Mouse (Mus musculus): ENCODE data around the gene Plek. TPM values are rescaled to one million over a fixed set of nuclear protein-coding genes. Genes with fewer than 3 reads are reported as not detected.

The Plek gene
- total RNA-seq, 2 experiments from 2014 or later = 16.0 to 31.0 TPM

DNA sequence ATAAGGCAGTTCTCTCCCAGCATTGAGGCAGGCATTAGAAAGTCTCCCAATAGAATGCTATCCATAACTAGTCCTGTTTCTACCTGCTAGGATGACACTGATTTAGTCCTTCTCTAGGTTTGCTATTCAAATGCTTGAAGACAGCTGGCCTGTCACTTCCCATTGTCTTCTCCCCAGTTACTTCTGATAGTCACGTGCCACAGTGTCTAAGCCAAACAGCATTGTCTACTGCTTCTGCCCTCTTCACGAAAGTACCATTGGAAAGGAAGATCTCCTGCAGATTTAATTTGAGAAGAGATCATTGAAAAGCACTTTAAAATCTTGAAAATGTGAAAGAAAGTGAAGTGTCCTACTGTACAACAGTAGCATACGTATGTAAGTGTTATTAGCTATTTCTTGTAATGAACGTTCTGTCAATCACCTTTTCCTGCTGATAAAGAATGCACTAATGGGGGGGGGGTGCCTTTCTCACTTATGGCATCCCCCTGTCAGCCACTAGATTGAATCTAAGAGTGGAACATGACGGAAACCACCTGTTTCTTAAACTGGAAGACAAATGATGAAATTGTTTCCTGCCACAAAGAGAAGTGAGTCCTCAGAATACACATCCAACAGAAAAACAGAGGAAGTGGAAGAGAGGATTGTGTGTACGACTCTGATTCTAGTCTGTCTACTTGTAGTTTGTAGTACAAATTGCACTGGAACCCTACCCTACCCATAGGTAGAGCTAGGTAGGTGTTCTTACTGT, 95.9 kb downstream of the Plek start:
- no peak for ATAC-seq (replicated peaks; ENCODE audit: low FRiP score, poor library complexity, severe bottlenecking)

DNA sequence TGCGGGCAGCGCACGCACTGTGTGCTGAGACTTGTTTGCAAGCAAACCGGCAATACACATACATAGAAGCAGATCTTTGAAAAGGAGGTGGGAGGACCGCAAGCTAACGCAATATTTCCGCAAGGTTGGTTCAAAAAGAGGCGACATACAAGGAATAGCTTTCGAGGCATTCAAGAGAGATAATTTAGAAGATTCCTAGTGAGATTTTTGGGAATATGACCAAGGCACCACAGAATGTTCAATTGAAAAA, 100.5 kb downstream of the Plek start:
- peak; percentile 30 for ATAC-seq (replicated peaks; ENCODE audit: low FRiP score, poor library complexity, severe bottlenecking)

DNA sequence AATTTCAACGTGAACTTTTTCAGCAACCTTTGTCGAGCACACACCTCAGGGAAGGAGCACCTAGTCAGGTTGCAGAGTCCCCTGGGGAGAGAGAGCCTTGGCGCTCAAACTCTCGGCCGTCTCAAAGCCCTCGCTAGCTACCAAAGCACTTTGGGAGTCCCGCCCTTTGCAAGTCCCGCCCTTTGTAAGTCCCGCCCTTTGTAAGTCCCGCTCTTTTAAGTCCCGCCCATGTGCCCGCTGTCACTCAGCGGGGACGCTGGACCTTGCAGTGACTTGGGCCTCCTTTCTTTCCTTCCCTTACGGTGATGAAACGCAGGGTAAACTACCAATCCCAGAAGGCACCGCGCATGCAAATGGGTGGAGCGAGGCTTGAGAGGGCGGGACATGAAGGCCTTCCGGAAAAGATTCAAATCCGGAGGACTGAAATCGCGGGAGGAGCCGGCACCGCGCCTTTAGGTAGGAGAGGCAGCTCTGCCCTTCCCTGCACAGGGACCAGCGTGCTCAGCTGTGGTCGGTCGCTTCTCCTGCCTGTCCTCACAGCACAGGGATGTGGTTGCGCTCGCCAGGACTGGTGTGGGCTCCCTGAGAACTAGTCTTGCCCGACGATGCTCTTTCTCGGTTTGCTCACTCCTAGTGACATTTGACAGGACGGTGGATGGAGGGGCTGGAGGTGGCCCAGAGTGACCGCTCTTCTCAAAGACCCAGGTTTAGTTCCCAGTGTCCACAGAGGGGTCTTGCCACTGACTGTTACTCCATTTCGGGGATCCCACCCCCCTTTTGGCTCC, 101.0 kb downstream of the Plek start, which contains the start of gene Fbxo48:
Fbxo48 (plus strand) TSS at position 400 of the 785 bp plus-strand sequence.
- peak; percentile 89 for ATAC-seq (replicated peaks; ENCODE audit: low FRiP score, poor library complexity, severe bottlenecking)

DNA sequence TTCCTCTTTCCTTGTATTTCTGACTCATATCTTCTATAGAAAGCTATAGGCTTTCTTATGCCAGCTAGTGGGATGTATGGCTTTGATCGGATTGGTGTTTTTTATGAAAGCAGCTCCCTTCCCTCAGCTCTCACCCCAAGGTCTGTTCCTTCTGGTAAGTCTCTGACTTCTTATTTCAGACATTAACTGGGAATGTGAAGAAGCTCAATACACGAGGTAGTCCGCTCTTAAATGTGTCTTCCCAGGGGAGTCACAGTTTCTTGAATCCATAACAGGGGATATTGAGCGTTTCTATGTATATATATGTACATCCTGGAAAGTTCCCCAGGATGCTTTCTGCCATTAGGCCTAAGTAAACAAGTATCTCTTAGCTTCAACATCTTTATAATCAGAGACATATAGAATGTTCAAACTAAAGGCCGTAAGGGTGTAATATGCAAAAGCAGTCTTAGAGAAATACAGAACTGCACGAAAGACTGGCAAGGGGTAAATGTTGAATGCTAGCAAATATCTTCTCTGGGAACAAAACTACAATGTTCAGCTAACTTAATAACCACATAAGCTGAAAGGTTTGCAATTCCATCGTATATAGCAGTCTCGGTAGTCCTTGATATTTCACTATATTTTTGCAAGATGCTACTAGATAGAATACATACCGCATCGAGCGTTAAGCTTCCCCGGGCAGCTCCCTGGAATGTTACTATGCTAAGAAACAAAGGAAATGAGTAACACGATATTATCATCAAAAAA, 101.8 kb downstream of the Plek start:
- ATAC-seq (replicated peaks; ENCODE audit: low FRiP score, poor library complexity, severe bottlenecking) = peak; percentile 20

DNA sequence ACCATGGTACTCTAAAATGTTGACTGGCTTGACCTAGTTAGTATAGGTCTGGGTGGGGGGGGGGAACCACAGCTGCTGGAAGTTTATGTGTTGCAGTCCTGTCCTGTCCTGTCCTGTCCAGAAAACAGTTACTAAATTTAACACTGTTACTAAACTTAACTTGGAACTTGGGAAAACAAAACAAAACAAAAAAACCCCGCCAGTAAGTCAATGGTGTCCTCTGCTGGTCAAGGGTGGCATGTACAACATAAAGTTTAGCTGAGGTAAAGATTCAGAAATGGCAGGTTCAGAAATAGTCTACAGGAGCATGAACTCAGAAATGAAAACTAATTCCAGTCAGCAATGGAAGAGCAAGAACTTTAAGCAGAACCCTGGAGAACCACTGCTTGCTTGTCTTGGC, 103.4 kb downstream of the Plek start:
- 0 out of 2 replicates have a peak, but pooled peaks have one; percentile 23 for ATAC-seq (replicated peaks; ENCODE audit: low FRiP score, poor library complexity, severe bottlenecking)

- no peak for ATAC-seq (replicated peaks; ENCODE audit: low FRiP score, poor library complexity, severe bottlenecking)
These were observed 109.2 kb downstream of the Plek start for GRCm38 (mm10) chr11:16943016-16943415.

GRCm38 (mm10) chr11:16941973-16942452, 110.2 kb downstream of the Plek start:
- no peak for ATAC-seq (replicated peaks; ENCODE audit: low FRiP score, poor library complexity, severe bottlenecking)

DNA sequence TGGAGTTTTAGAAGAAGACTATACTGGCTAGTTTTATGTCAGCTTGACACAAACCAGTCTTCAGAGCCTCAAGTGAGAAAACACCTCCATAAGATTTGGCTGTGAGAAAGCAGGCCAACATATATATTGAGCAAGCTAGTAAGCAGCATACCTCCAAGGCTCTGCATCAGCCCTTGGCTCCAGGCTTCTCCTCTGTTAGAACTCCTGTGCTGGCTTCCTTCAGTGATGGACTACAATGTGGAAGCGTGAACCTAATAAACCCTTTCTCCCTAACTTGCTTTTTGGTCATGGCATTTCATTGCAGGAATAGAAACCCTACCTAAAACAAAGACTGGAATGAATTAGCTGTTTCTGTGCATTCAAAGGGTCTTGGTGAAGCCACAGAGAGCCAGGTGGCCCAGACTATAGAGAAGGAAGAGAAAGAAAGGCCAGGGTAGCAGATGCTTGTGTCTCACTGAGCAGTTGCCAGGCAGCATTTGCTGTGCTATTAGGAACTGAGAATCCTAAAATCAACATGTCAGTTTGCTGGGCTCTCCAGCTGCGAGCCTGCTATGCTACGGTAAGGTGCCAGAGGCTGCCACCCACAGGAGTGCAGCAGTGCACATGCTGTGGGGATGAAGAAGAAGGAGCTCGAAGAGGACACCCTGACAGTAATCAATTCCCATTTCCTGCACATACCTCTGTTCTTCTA, 110.9 kb downstream of the Plek start:
- ATAC-seq (replicated peaks; ENCODE audit: low FRiP score, poor library complexity, severe bottlenecking) = no peak

DNA sequence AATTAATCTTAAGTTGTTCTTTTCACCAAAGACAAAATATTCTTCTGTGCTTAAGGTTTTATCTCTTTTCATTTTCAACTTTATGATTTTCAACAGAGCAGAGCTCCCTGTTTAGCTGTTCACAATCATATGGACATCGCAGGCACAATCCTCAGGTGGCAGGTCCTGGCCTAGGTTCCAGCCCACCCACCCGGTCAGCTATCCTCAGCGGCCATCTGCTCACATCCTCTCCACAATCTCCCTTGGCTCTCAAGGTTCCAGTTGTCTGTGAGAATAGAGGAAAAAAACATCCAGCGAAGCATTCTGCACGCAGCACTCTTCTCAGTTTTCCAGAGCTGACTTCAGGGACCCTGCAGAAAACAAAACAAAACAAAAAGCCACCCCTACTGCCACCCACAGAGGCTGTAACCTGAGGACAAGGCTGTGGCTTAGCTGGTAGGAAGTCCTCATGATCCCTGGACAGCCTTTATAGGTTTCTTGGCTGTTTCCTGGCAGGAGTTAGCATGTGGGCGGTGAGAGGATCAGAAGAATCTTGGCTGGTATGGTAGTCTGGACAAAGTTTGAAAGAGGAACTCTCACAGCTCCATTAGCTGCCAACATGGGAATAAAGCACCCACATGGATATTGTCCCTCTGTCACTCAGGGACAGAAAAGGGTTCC, 116.5 kb downstream of the Plek start:
- no peak for ATAC-seq (replicated peaks; ENCODE audit: low FRiP score, poor library complexity, severe bottlenecking)

GRCm38 (mm10) chr11:16932159-16932558, 120.0 kb downstream of the Plek start:
- no peak for ATAC-seq (replicated peaks; ENCODE audit: low FRiP score, poor library complexity, severe bottlenecking)

Other genes starting within 250 kb of the Plek start
- 22.7 and 59.5 TPM in 2 replicates for gene Fbxo48, start 101.0 kb downstream of the Plek start, total RNA-seq (2015; ENCODE audit: low replicate concordance)
- 47.9 and 59.2 TPM in 2 replicates for gene Fbxo48, start 101.0 kb downstream of the Plek start, total RNA-seq (2017; ENCODE audit: low replicate concordance)
- 4.6 TPM in 1 of 2 replicates, not detected in the other for gene Cnrip1, start 795 bp downstream of the Plek start, total RNA-seq (2015; ENCODE audit: low replicate concordance)
- gene Cnrip1, start 795 bp downstream of the Plek start, total RNA-seq (2017; ENCODE audit: low replicate concordance) = 0.23 TPM in 1 of 2 replicates, not detected in the other
- gene Ppp3r1, start 106.9 kb upstream of the Plek start, total RNA-seq (2015; ENCODE audit: low replicate concordance) = 26.0 and 28.1 TPM in 2 replicates
- gene Ppp3r1, start 106.9 kb upstream of the Plek start, total RNA-seq (2017; ENCODE audit: low replicate concordance) = 20.2 and 20.4 TPM in 2 replicates
- 10.5 and 13.3 TPM in 2 replicates for gene Wdr92, start 129.7 kb upstream of the Plek start, total RNA-seq (2015; ENCODE audit: low replicate concordance)
- 4.7 and 8.2 TPM in 2 replicates for gene Wdr92, start 129.7 kb upstream of the Plek start, total RNA-seq (2017; ENCODE audit: low replicate concordance)
- gene Pno1, start 159.2 kb upstream of the Plek start, total RNA-seq (2015; ENCODE audit: low replicate concordance) = 9.2 and 11.5 TPM in 2 replicates
- 6.4 and 9.6 TPM in 2 replicates for gene Pno1, start 159.2 kb upstream of the Plek start, total RNA-seq (2017; ENCODE audit: low replicate concordance)
- 18.9 and 25.2 TPM in 2 replicates for gene C1d, start 205.2 kb upstream of the Plek start, total RNA-seq (2015; ENCODE audit: low replicate concordance)
- gene C1d, start 205.2 kb upstream of the Plek start, total RNA-seq (2017; ENCODE audit: low replicate concordance) = 21.1 and 44.2 TPM in 2 replicates

All from erythroid progenitor cell, adult 5-6 weeks (primary cell).